Mouse (Mus musculus): ENCODE data around the gene Olfr323. TPM values are rescaled to one million over a fixed set of nuclear protein-coding genes. Genes with fewer than 3 reads are reported as not detected.

Olfr323 gene
- polyA plus RNA-seq, 1 experiment, result not detected

GRCm38 (mm10) chr11:58613359-58613758, 16.9 kb downstream of the Olfr323 start:
- Histone ChIP-seq H3ac (ENCODE audit: control insufficient read depth, insufficient read length) (no peak overlapping the region), H3K79me2 (ENCODE audit: control insufficient read depth, insufficient read depth) (no peaks in the 10 kb centered on the region), H3K4me3 (no peak overlapping the region), H3K4me2 (ENCODE audit: low read depth) (no peak overlapping the region), H3K36me3 (ENCODE audit: control insufficient read depth, insufficient read depth) (no peaks in the 10 kb centered on the region), H3K27me3 (ENCODE audit: control insufficient read depth, insufficient read depth, insufficient read length) (no peaks in the 10 kb centered on the region)
- TF ChIP-seq USF1 (IDR thresholded peaks at IDR 0.05; ENCODE audit: low read depth), result no peak
- TF ChIP-seq TCF12 (IDR thresholded peaks at IDR 0.05; ENCODE audit: insufficient read depth, poor library complexity, severe bottlenecking), result no peak
- TF ChIP-seq MYOD1 (IDR thresholded peaks at IDR 0.05; ENCODE audit: control insufficient read depth in 1 of 3, insufficient read length in 2 of 3, low read depth in 2 of 3), result no peak
- TF ChIP-seq MAX (IDR thresholded peaks at IDR 0.05; ENCODE audit: low read depth), result no peak
- TF ChIP-seq TCF3 (IDR thresholded peaks at IDR 0.05; ENCODE audit: insufficient read length, low read depth), result no peak
- TF ChIP-seq POLR2A (IDR thresholded peaks at IDR 0.05; ENCODE audit: insufficient read length, low read depth), result no peak
- TF ChIP-seq E2F4 (IDR thresholded peaks at IDR 0.05; ENCODE audit: insufficient read depth), result no peak
- TF ChIP-seq SRF (IDR thresholded peaks at IDR 0.05; ENCODE audit: control insufficient read depth, insufficient read length, low read depth), result no peak
- no peak for TF ChIP-seq POLR2AphosphoS2 (IDR thresholded peaks at IDR 0.05; ENCODE audit: insufficient read length, low read depth)
- no peak for TF ChIP-seq MYOG (IDR thresholded peaks at IDR 0.05; ENCODE audit: control insufficient read depth in 1 of 3, insufficient read depth in 1 of 3, insufficient read length in 2 of 3, low read depth in 2 of 3)
- no peak for TF ChIP-seq CEBPB (IDR thresholded peaks at IDR 0.05; ENCODE audit: insufficient read depth, poor library complexity, severe bottlenecking)
- TF ChIP-seq REST (IDR thresholded peaks at IDR 0.05; ENCODE audit: insufficient read depth, insufficient read length), result no peak

- no peaks in the 10 kb centered on the region for H3K36me3 ChIP-seq (ENCODE audit: control insufficient read depth, insufficient read depth)
- TF ChIP-seq REST (IDR thresholded peaks at IDR 0.05; ENCODE audit: insufficient read depth, insufficient read length) (no peak), TCF3 (IDR thresholded peaks at IDR 0.05; ENCODE audit: insufficient read length, low read depth) (no peak), CEBPB (IDR thresholded peaks at IDR 0.05; ENCODE audit: insufficient read depth, poor library complexity, severe bottlenecking) (no peak), MYOD1 (IDR thresholded peaks at IDR 0.05; ENCODE audit: control insufficient read depth in 1 of 3, insufficient read length in 2 of 3, low read depth in 2 of 3) (no peak), SRF (IDR thresholded peaks at IDR 0.05; ENCODE audit: control insufficient read depth, insufficient read length, low read depth) (no peak), MYOG (IDR thresholded peaks at IDR 0.05; ENCODE audit: control insufficient read depth in 1 of 3, insufficient read depth in 1 of 3, insufficient read length in 2 of 3, low read depth in 2 of 3) (no peak), E2F4 (IDR thresholded peaks at IDR 0.05; ENCODE audit: insufficient read depth) (no peak), POLR2A (IDR thresholded peaks at IDR 0.05; ENCODE audit: insufficient read length, low read depth) (no peak), MAX (IDR thresholded peaks at IDR 0.05; ENCODE audit: low read depth) (no peak), USF1 (IDR thresholded peaks at IDR 0.05; ENCODE audit: low read depth) (no peak), TCF12 (IDR thresholded peaks at IDR 0.05; ENCODE audit: insufficient read depth, poor library complexity, severe bottlenecking) (no peak), POLR2AphosphoS2 (IDR thresholded peaks at IDR 0.05; ENCODE audit: insufficient read length, low read depth) (no peak)
- no peaks in the 10 kb centered on the region for H3K27me3 ChIP-seq (ENCODE audit: control insufficient read depth, insufficient read depth, insufficient read length)
- no peak overlapping the region for H3K4me2 ChIP-seq (ENCODE audit: low read depth)
- no peak overlapping the region for H3K4me3 ChIP-seq
- H3ac ChIP-seq (ENCODE audit: control insufficient read depth, insufficient read length), result no peak overlapping the region
- no peaks in the 10 kb centered on the region for H3K79me2 ChIP-seq (ENCODE audit: control insufficient read depth, insufficient read depth)
Observed at GRCm38 (mm10) chr11:58607030-58607429, 23.3 kb downstream of the Olfr323 start.

- H3ac ChIP-seq (ENCODE audit: control insufficient read depth, insufficient read length), result no peak overlapping the region
- no peaks in the 10 kb centered on the region for H3K27me3 ChIP-seq (ENCODE audit: control insufficient read depth, insufficient read depth, insufficient read length)
- no peak for TF ChIP-seq MYOD1 (IDR thresholded peaks at IDR 0.05; ENCODE audit: control insufficient read depth in 1 of 3, insufficient read length in 2 of 3, low read depth in 2 of 3)
- no peak overlapping the region for H3K4me2 ChIP-seq (ENCODE audit: low read depth)
- no peaks in the 10 kb centered on the region for H3K36me3 ChIP-seq (ENCODE audit: control insufficient read depth, insufficient read depth)
- no peaks in the 10 kb centered on the region for H3K79me2 ChIP-seq (ENCODE audit: control insufficient read depth, insufficient read depth)
- no peak overlapping the region for H3K4me3 ChIP-seq
Observed at GRCm38 (mm10) chr11:58606177-58606919, 24.0 kb downstream of the Olfr323 start.

- no peak overlapping the region for H3ac ChIP-seq (ENCODE audit: control insufficient read depth, insufficient read length)
- H3K36me3 ChIP-seq (ENCODE audit: control insufficient read depth, insufficient read depth), result no peaks in the 10 kb centered on the region
- TF ChIP-seq SRF (IDR thresholded peaks at IDR 0.05; ENCODE audit: control insufficient read depth, insufficient read length, low read depth), result no peak
- no peak overlapping the region for H3K4me2 ChIP-seq (ENCODE audit: low read depth)
- H3K4me3 ChIP-seq, result no peak overlapping the region
- no peaks in the 10 kb centered on the region for H3K79me2 ChIP-seq (ENCODE audit: control insufficient read depth, insufficient read depth)
- no peaks in the 10 kb centered on the region for H3K27me3 ChIP-seq (ENCODE audit: control insufficient read depth, insufficient read depth, insufficient read length)
Observed at GRCm38 (mm10) chr11:58605228-58605627, 25.1 kb downstream of the Olfr323 start.

- H3K27me3 ChIP-seq (ENCODE audit: control insufficient read depth, insufficient read depth, insufficient read length), result no peaks in the 10 kb centered on the region
- no peak overlapping the region for H3K4me3 ChIP-seq
- no peaks in the 10 kb centered on the region for H3K79me2 ChIP-seq (ENCODE audit: control insufficient read depth, insufficient read depth)
- no peak overlapping the region for H3ac ChIP-seq (ENCODE audit: control insufficient read depth, insufficient read length)
- no peak overlapping the region for H3K4me2 ChIP-seq (ENCODE audit: low read depth)
- no peaks in the 10 kb centered on the region for H3K36me3 ChIP-seq (ENCODE audit: control insufficient read depth, insufficient read depth)
- TF ChIP-seq TCF12 (IDR thresholded peaks at IDR 0.05; ENCODE audit: insufficient read depth, poor library complexity, severe bottlenecking) (no peak), MYOD1 (IDR thresholded peaks at IDR 0.05; ENCODE audit: control insufficient read depth in 1 of 3, insufficient read length in 2 of 3, low read depth in 2 of 3) (no peak), CEBPB (IDR thresholded peaks at IDR 0.05; ENCODE audit: insufficient read depth, poor library complexity, severe bottlenecking) (no peak)
Observed at GRCm38 (mm10) chr11:58604688-58605087, 25.6 kb downstream of the Olfr323 start.

Measured in myocyte (in vitro differentiated cells).